Mouse (Mus musculus): ENCODE results near the gene Nfia.

DNA sequence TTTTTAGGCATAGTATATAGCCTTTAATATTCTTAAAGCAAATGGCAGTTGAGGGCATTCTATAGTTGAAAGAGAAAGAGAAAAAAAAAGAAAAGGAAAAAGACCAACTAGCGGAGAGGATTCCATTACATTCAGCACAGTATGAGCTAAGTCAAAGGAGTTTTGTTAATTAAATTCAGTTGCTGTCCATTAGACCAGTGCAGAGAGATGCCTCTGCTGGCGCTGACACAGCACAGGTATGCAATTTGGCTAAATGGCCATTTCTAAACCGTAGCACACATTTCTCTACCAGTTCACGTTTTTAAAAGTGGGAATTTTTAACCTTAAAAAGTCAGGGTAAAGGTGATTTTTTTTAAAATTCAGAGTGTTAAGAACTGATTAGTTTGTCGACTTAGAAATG lies 32.1 kb downstream of the Nfia start:
- TF ChIP-seq GATA1 (IDR thresholded peaks at IDR 0.05; ENCODE audit: borderline replicate concordance, low read length) (no peak), FLI1 (IDR thresholded peaks at IDR 0.05; ENCODE audit: low read length) (no peak)
